Mouse (Mus musculus) limb, embryonic 13.5 days (tissue): ENCODE results near the gene Asb17. TPM values are rescaled to one million over a fixed set of nuclear protein-coding genes. Genes with fewer than 3 reads are reported as not detected.
"Not testable (repeated sequence)": the region's sequence is repeated elsewhere in the genome, so short reads cannot be mapped to it uniquely, and the experiment has no call there.

Experiments
- ATAC-seq: fragments of 200-750 bp; cut with Nextera tagmentation; 2 replicates; pipeline ENCODE4 v1.8.0; 2017; ENCODE audit warnings: low read depth, moderate number of reproducible peaks, moderate TSS enrichment; ENCODE audit not compliant: low FRiP score
- H3K27ac ChIP-seq: fragments of 300-500 bp; sonication (generic); 2 replicates; pipeline ENCODE4 v1.5.1; 2015; ENCODE audit warnings: inconsistent platforms, mild to moderate bottlenecking, moderate library complexity
- H3K27me3 ChIP-seq: fragments of 300-500 bp; sonication (generic); 2 replicates; pipeline ENCODE4 v1.6.1; 2015; ENCODE audit warnings: mild to moderate bottlenecking, inconsistent platforms
- H3K36me3 ChIP-seq: fragments of 300-500 bp; sonication (generic); 2 replicates; pipeline ENCODE4 v1.6.1; 2015; ENCODE audit warnings: inconsistent platforms, mild to moderate bottlenecking, moderate library complexity
- H3K4me1 ChIP-seq: fragments of 300-500 bp; sonication (generic); 2 replicates; pipeline ENCODE4 v1.6.1; 2015; ENCODE audit warnings: inconsistent platforms
- H3K4me2 ChIP-seq: fragments of 300-500 bp; sonication (generic); replicated peaks from 2 replicates; pipeline ENCODE4 v1.6.1; 2015; ENCODE audit warnings: inconsistent platforms, mild to moderate bottlenecking, moderate library complexity
- H3K4me3 ChIP-seq: fragments of 300-500 bp; sonication (generic); 2 replicates; pipeline ENCODE4 v1.5.1; 2015; ENCODE audit warnings: moderate library complexity, mild to moderate bottlenecking, inconsistent platforms
- H3K9ac ChIP-seq: fragments of 300-500 bp; sonication (generic); 2 replicates; pipeline ENCODE4 v1.6.1; 2015; ENCODE audit warnings: mild to moderate bottlenecking, inconsistent platforms
- H3K9me3 ChIP-seq: fragments of 300-500 bp; sonication (generic); 2 replicates; pipeline ENCODE4 v1.6.1; 2016; ENCODE audit warnings: inconsistent platforms
- WGBS: fragments of 180-500 bp; shearing (Covaris S2); methylation state at CpG from one replicate; pipeline ENCODE4 v1.1.7; 2015; 5-methylcytosine and 5-hydroxymethylcytosine counted together
- polyA plus RNA-seq: library from polyadenylated mRNA; unstranded; fragments of >200 nt; fragmentation: Nextera tagmentation; extraction: Ambion mirVana; gene quantifications from 2 replicates; pipeline ENCODE4 v1.2.1, GENCODE M21; 2015

Asb17 gene
- polyA plus RNA-seq, 1 experiment from 2014 or later = 0.45 TPM

DNA sequence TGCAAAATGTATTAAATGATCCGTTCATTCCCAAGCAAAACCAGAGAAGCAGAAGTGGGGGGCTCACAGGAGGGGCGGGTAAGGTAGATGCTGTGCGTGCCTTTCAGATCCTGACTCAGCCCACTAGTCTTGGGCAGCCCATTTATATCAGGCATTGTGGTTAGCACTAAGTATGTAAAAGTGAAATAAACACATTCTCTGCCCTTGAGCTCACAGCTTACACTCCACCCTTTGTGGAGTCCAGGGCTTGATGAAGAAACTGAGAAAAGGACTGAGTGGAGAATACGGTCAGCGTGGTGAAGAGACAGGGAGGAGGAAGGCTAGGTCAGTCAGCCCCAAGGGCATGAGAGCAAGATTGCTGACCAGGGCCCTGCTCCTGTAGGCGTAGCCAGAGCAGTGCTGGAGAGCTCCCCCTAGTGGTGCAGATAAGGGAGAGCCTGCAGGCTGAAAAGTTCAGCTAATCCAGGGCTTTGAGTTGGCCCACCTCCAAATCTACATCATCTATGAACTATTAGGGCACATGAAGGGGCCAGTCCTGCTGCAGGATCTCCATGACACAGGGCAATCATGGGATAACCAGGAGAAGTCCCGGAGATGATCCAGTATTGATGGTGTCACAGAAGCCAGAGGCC lies 8.4 kb upstream of the Asb17 start:
- H3K27ac ChIP-seq = no peak overlapping the region
- 59% methylated on average over 7 of the region's 7 CpGs for WGBS
- no peaks in the 10 kb centered on the region for H3K27me3 ChIP-seq
- peak; percentile 41; the same call in 1 of the 2 replicates for ATAC-seq
- no peak overlapping the region for H3K4me2 ChIP-seq
- H3K9me3 ChIP-seq = no peaks in the 10 kb centered on the region
- no peaks in the 10 kb centered on the region for H3K4me1 ChIP-seq
- no peaks in the 10 kb centered on the region for H3K36me3 ChIP-seq
- no peak overlapping the region for H3K4me3 ChIP-seq
- no peak overlapping the region for H3K9ac ChIP-seq

GRCm38 (mm10) chr3:153836316-153836715 lies 7.7 kb upstream of the Asb17 start:
- Histone ChIP-seq H3K4me2 (no peak overlapping the region), H3K4me3 (no peak overlapping the region), H3K36me3 (no peaks in the 10 kb centered on the region), H3K4me1 (no peaks in the 10 kb centered on the region), H3K27ac (no peak overlapping the region), H3K27me3 (no peaks in the 10 kb centered on the region), H3K9ac (no peak overlapping the region), H3K9me3 (no peaks in the 10 kb centered on the region)
- 79% methylated on average over 3 of the region's 3 CpGs for WGBS
- ATAC-seq = no peak

DNA sequence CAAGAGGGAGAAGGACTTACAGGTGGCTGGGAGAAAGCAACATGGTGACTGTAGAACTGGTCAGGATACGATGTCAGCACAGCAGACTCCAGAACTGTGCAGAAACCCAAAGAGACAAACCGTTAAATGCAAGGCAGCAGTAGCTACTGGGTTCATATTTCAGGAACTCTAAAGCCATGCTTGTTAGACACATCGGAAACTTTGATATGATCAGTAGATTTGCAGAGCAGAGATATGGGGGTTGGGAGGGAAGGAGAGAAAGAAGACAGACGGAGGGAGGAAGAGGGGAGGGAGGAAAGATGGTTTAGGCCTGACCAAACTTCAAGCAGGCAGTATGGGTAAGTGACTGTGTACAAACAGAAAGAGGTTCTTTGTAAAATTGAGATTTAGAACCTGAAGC lies 6.4 kb upstream of the Asb17 start:
- Histone ChIP-seq H3K4me2 (no peak overlapping the region), H3K9ac (no peak overlapping the region), H3K27me3 (no peaks in the 10 kb centered on the region), H3K4me3 (no peak overlapping the region), H3K36me3 (no peaks in the 10 kb centered on the region), H3K9me3 (no peaks in the 10 kb centered on the region), H3K27ac (no peak overlapping the region), H3K4me1 (no peaks in the 10 kb centered on the region)
- 33% methylated on average over 4 of the region's 4 CpGs for WGBS
- no peak for ATAC-seq

GRCm38 (mm10) chr3:153844757-153845156 lies 748 bp downstream of the Asb17 start:
- H3K9me3 ChIP-seq = no peaks in the 10 kb centered on the region
- H3K4me1 ChIP-seq = no peaks in the 10 kb centered on the region
- H3K4me3 ChIP-seq = no peak overlapping the region
- H3K9ac ChIP-seq = no peak overlapping the region
- ATAC-seq = no peak
- H3K36me3 ChIP-seq = no peaks in the 10 kb centered on the region
- no peak overlapping the region for H3K27ac ChIP-seq
- WGBS = 94% methylated on average over 9 of the region's 9 CpGs
- no peaks in the 10 kb centered on the region for H3K27me3 ChIP-seq
- no peak overlapping the region for H3K4me2 ChIP-seq

DNA sequence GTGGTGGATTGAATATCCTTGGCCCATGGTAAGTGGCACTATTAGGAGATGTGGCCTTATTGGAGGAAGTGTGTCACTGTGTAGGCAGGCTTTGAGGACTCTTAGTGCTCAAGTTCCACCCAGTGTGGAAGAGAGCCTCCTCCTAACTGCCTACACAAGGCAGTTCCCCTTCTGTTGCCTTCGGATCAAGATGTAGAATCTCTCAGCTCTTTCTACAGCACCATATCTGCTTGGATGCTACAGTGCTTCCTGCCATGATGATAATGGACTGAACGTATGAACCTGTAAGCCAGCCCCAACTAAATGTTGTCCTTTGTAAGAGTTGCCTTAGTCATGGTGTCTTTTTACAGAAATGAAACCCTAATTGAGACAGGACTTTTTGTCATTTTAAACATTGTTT lies 1.5 kb downstream of the Asb17 start:
- Histone ChIP-seq H3K27me3 (0 out of 2 replicates have a peak, but pooled peaks cover 2% of the 10 kb centered on the region), H3K27ac (no peak overlapping the region), H3K9me3 (no peaks in the 10 kb centered on the region), H3K36me3 (no peaks in the 10 kb centered on the region), H3K9ac (no peak overlapping the region), H3K4me3 (no peak overlapping the region), H3K4me1 (no peaks in the 10 kb centered on the region), H3K4me2 (no peak overlapping the region)
- no peak for ATAC-seq
- 93% methylated on average over 2 of the region's 2 CpGs for WGBS

- Histone ChIP-seq H3K4me2 (no peak overlapping the region), H3K9me3 (no peaks in the 10 kb centered on the region), H3K4me1 (no peaks in the 10 kb centered on the region), H3K36me3 (no peaks in the 10 kb centered on the region), H3K27me3 (0 out of 2 replicates have a peak, but pooled peaks cover 2% of the 10 kb centered on the region), H3K9ac (no peak overlapping the region), H3K27ac (no peak overlapping the region), H3K4me3 (no peak overlapping the region)
- WGBS = 92% methylated on average over 4 of the region's 4 CpGs
- ATAC-seq = no peak
Observed at GRCm38 (mm10) chr3:153846109-153846508, 2.1 kb downstream of the Asb17 start.

- H3K27ac ChIP-seq = no peak overlapping the region
- no peak overlapping the region for H3K4me3 ChIP-seq
- no peaks in the 10 kb centered on the region for H3K36me3 ChIP-seq
- no peak overlapping the region for H3K4me2 ChIP-seq
- ATAC-seq = no peak
- H3K9ac ChIP-seq = no peak overlapping the region
- H3K9me3 ChIP-seq = no peaks in the 10 kb centered on the region
- H3K27me3 ChIP-seq = 0 out of 2 replicates have a peak, but pooled peaks cover 2% of the 10 kb centered on the region
- WGBS = 78% methylated on average over 7 of the region's 7 CpGs
- no peaks in the 10 kb centered on the region for H3K4me1 ChIP-seq
Observed at GRCm38 (mm10) chr3:153847207-153847733, 3.3 kb downstream of the Asb17 start.

DNA sequence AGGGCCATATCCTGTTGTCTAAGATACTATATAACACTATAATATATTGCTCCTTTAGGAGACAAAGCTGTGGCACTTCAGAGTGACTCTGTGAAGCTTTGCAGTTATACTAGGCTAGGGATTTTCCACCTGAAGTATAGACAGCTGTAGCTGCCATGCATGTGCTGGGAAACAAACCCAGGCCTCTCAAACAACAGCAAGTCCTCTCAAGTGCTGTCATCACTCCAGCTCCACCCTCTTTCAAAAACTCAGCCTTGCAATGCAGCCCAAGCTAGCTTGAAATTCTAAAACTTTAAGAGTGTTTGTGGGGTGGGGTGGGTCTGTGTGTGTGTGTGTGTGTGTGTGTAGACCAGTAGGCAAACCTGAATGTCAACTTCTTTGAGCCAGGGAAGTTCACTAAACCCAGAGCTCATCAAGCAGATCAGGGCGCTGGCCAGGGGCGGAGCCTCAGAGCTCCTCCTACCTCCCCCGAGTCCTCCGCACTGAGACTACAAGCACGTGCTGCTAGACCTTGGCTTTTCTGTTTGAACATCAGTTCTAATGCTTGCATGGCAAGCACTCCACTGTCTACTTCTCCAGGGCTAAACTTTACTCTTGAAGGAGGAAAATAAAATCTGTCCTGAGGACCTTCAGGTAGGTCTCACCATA lies 5.5 kb downstream of the Asb17 start:
- no peak overlapping the region for H3K27ac ChIP-seq
- no peak for ATAC-seq
- H3K9ac ChIP-seq = no peak overlapping the region
- H3K36me3 ChIP-seq = no peaks in the 10 kb centered on the region
- H3K4me2 ChIP-seq = peak overlapping the region; percentile 23
- H3K4me1 ChIP-seq = no peaks in the 10 kb centered on the region
- WGBS = 10% methylated on average over 5 of the region's 5 CpGs
- no peaks in the 10 kb centered on the region for H3K9me3 ChIP-seq
- H3K4me3 ChIP-seq = no peak overlapping the region
- H3K27me3 ChIP-seq = 0 out of 2 replicates have a peak, but pooled peaks cover 2% of the 10 kb centered on the region

GRCm38 (mm10) chr3:153850759-153851158 lies 6.8 kb downstream of the Asb17 start:
- H3K9ac ChIP-seq = no peak overlapping the region
- H3K27ac ChIP-seq = no peak overlapping the region
- H3K4me2 ChIP-seq = no peak overlapping the region
- 0 out of 2 replicates have a peak, but pooled peaks cover 2% of the 10 kb centered on the region for H3K27me3 ChIP-seq
- no peaks in the 10 kb centered on the region for H3K36me3 ChIP-seq
- H3K4me3 ChIP-seq = no peak overlapping the region
- 90% methylated on average over 7 of the region's 7 CpGs for WGBS
- H3K9me3 ChIP-seq = no peaks in the 10 kb centered on the region
- no peak for ATAC-seq
- H3K4me1 ChIP-seq = no peaks in the 10 kb centered on the region

DNA sequence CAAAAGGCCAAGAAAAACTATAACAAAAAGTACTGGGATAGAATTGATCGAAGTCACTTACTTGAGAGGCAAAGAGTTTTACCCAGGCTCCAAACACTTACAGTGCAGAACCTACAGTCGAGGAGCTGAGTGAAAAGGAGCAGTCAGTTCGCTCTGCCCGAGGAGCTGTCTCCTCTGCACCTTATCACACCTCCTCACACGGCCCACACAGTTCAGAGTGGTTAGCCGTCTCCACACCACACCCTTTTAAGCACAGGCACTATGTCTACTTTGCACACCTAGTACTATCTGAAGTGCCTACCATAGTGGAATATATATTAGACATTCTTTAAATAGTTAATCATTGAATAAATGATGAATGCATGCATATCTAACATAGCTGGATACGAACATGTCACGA lies 8.3 kb downstream of the Asb17 start:
- no peak overlapping the region for H3K4me3 ChIP-seq
- no peak for ATAC-seq
- H3K4me1 ChIP-seq = no peaks in the 10 kb centered on the region
- WGBS = 69% methylated on average over 8 of the region's 8 CpGs
- no peak overlapping the region for H3K4me2 ChIP-seq
- 0 out of 2 replicates have a peak, but pooled peaks cover 2% of the 10 kb centered on the region for H3K27me3 ChIP-seq
- H3K9ac ChIP-seq = no peak overlapping the region
- H3K27ac ChIP-seq = no peak overlapping the region
- no peaks in the 10 kb centered on the region for H3K36me3 ChIP-seq
- no peaks in the 10 kb centered on the region for H3K9me3 ChIP-seq

DNA sequence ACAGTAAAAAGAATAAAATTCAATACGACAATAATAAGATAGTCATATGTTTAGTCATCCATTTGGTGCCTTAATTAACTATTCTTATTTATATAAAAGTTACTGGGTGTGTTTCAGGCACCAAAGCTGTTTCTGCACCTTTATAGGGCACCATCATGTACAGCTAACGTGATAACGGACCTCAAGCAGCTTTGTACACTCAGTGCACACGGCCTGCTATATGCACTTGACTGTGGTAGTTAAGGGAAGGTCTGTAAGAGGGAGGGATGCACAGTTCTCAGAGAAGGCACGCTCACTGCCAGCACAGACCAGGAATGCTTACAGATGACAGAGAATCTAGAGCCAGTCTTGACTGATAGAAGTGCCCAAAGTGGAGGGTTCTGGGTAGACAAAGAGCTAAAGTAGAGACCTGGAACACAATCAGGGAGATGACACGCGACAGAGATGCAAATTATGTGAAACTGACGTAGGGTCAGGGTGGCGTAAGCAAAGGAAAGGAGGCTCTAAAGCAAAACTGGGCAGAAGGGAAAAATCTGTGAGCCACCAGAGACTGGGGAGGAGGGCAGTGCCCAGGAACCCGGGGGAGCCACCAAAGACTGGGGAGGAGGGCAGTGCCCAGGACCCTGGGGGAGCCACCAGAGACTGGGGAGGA lies 14.5 kb downstream of the Asb17 start:
- Histone ChIP-seq H3K27me3 (no peaks in the 10 kb centered on the region), H3K4me1 (no peaks in the 10 kb centered on the region), H3K4me2 (no peak overlapping the region), H3K4me3 (no peak overlapping the region), H3K9me3 (no peaks in the 10 kb centered on the region), H3K36me3 (no peaks in the 10 kb centered on the region), H3K27ac (no peak overlapping the region), H3K9ac (no peak overlapping the region)
- no peak for ATAC-seq
- WGBS = 83% methylated on average over 10 of the region's 10 CpGs

DNA sequence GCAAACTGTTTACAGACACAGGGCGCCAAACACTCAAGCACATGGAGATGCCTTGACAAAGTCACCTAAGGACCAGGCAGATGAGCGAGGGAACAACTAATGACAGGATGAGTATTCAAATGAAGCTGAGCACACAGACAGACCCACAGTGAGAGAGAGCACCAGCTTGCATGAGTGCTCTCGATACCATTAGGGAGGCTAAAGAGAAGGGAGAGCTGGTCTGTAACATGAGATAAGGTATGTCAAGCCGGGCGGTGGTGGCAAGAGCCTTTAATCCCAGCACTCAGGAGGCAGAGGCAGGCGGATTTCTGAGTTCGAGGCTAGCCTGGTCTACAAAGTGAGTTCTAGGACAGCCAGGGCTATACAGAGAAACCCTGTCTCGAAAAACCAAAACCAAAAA lies 16.4 kb downstream of the Asb17 start:
- WGBS = 85% methylated on average over 8 of the region's 8 CpGs
- not testable (repeated sequence) for H3K9me3 ChIP-seq, H3K4me3 ChIP-seq, H3K36me3 ChIP-seq, H3K27me3 ChIP-seq, H3K4me2 ChIP-seq, H3K4me1 ChIP-seq, H3K9ac ChIP-seq, ATAC-seq, H3K27ac ChIP-seq
